Mouse (Mus musculus) heart, postnatal 10 days (tissue): ENCODE results near the gene Alkbh2. TPM values are rescaled to one million over a fixed set of nuclear protein-coding genes. Genes with fewer than 3 reads are reported as not detected.

Source experiments
- DNase-seq, 2 experiments: peaks; one replicate each; pipeline ENCODE4 v3.0.0; 2021
- intact Hi-C: fragments of 180-260 bp; cut with DNase I; formaldehyde crosslinking; loops from one replicate; pipeline ENCODE4 v1.15.1; 2025
- total RNA-seq, 2 experiments: library from RNA; stranded (reverse); gene quantifications; 2 replicates each; pipeline ENCODE4 v1.2.3; 2021

Gene Alkbh2
- total RNA-seq, 2 experiments from 2014 or later = 2.6 to 3.0 TPM

DNA sequence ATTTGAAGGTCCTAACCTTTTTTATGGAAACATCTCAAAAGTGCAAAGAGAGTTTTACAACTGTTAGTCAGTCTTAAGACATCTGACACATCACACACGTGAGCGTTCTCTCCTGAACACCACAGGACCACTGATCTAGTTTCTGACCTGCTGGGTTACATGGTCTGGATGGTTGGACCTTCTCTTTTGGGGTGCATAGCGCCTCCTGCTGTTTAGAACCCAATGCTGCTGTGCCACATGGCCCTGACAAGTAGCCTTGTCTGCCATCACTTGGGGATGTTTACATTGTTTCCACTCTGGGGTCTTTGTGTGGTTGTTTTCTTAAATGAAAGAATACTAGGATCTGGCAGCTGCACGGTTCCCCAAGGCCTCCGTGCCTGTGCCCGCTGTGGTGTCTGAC is 14.7 kb downstream of the Alkbh2 start:
- DNase-seq = no peak
- intact Hi-C loops = no loop called here

DNA sequence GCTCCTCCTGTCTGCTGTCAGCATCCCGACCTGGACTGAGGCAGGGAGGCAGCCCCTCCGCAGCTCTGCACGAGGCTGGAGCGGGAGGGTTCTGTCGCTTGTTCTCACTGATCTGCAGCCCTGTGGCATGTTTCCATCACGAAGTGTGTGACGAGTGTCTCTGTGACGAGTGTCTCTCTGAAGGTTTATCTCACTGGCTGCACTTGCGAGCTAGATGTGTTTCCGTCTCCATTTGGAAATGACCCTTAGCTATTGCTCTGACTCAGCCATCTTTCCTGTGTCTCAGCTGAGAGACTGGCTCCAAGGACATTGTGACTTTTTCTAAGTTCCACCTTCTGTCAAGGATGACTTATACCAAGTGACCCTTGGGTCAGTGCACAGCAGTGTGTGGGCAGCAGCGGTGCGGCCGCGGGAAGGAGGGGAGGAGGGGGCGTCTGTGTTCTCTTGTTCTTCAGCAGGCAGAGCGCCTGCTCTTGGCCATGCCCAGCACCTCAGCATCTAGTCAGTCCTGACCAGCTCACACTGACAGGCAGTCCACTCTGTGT is 21.6 kb downstream of the Alkbh2 start:
- intact Hi-C loops = no loop called here
- DNase-seq = no peak

DNA sequence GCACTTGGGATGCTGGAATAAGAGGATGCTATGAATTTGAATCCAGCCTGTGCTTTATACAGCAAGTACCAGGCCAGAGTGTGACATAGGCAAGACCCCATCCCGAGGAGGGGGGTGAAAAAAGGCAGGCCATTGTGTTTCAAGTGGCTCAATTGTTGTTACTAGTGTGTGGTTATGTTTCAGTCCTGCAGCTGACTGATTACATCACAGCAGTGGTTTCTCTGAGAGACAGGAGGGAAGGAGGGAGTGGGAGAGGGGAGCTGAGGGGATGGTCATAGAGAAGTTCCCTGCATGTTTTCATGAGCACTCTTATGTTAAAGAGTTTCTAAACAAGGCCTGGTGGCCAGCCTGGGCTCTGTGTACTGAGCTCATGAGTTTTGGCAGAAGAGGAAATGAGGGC is 25.2 kb downstream of the Alkbh2 start:
- DNase-seq = no peak
- intact Hi-C loops = loop anchor here (5.0 kb wide), 1 partner anchor 111 kb away; the partner anchor contains the start of gene Ssh1

DNA sequence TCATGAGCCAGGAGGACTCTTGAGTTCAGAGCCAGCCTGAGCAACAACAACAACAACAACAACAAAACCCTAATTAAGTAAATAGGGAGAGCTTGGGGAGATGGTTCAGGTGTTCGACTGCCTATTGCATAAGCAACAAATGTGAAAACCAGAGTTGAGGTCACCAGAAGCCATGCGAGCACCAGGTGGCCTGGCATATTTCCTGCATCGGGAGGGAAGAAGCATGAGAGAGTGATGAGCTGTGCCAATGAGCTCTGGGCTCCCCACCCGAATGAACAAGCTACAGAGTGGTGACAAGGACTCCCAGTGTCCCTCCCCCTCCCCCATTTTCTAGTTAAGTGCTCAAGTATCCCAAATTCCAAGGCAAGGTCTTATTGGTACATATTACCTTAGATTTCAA is 26.1 kb downstream of the Alkbh2 start:
- no peak for DNase-seq

DNA sequence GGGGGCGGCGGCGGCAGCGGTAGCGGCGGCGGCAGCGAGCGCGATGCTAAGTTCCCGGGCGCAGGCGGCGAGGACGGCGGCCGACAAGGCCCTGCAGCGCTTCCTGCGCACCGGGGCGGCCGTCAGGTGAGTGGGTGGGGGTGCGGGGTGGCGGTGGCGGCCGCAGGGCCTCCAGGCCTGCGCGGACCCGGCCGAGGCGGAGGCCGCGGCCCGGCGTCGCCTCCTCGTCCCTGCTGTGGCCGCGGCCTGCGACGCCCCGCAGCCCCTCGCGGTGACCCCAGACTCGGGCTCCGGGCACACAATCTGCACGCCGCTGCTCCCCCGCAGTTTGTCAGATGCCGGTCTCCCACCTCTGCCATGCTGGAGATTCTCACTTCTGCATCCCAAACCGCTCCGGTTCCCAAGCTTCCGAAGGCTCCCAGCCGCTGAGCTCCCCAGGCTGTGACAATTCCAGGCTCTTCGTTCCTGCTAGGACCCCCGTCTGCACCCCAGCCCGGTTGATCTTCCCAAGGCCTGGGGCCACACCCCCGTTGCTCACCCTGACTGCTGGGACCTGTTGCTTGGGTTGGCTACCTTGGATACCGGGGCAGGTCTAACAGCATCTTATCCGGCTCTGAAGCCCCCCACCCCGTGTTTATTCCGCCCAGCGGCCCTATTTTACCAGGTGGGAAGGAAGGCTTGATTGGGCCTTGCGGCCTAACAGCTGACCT is 27.5 kb downstream of the Alkbh2 start:
- intact Hi-C loops = loop anchor here (2.0 to 5.0 kb wide), 3 partner anchors 26 to 108 kb away; partner anchors contain the start of gene Ssh1
- no peak for DNase-seq

More for the DNA sequence above, 26.1 kb downstream of the Alkbh2 start:
- intact Hi-C loops = loop anchor here (2.0 to 5.0 kb wide), 3 partner anchors 25 to 110 kb away; partner anchors contain the start of gene Ssh1

DNA sequence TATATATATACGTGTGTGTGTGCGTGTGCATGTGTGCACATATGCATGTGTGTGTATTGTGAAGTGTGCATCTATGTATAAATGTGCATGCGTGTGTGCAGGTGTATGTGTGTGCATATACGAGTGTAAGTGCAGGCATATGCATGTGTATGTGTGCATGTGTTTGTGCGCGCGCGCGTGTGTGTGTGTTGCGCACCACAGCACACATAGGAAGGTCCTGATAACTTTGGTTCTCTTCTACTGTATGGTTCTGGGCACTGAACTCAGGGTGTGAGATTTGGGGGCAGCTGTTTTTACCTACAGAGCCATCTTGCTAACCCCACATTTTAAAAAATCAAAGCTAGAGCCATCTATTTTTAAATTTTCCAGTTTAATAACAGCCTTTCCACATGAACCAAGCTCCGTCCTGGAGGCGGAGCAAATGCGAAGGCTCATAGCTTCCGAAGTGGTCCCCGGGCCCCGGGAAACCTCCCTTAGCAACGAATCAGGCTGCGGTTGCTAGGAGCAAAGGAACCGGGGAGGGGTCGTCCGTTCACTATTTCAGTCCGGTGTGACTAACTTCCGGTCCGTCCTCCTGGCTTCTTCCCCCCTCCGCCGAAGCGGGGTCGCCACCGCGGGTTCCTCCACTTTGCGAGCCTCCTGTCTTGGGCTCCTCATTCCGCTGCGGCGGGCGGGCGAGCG is 28.2 kb downstream of the Alkbh2 start:
- intact Hi-C loops = loop anchor here (2.0 to 5.0 kb wide), 3 partner anchors 27 to 108 kb away; partner anchors contain the start of gene Ssh1
- DNase-seq = peak; percentile 94 to 96

DNA sequence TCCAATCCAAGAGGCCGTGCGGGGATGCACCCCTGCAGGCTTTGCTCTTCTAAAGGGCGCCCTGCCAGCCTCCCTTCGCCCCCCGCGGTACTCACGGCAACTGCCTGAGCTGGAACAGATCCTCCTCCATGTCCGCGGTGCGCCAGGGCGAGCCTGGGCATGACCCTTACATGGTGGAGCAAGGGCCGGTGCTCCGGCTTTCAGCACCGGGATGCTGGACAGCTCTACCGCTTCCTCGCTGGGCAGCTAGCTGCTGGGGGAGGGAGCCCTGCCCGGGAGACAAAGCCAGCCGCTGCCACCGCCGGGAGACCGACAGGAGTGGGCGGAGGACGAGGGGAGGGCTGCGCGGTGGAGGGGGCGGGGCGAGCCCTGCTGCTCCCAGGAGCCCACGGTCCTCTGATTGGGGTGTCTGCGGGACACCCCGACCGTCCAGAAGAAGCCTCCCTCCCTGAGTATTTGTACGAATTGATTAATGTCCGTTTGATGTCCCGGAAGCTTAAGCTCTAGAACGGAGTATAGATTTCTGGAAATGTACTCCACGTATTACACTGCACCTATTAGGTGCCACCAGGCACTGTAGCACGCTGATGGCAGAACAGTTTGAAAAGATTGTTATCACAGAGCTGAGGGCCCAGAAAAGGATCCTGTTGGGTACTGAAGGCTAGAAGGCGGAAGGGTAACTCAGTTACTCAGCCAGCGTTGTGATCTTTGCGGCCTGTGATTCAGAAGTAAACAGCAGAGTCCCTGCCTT is 36.8 kb downstream of the Alkbh2 start, which contains the start of gene Svop:
TSS of gene Svop (minus strand) at position 514 of the 751 bp plus-strand sequence.
- intact Hi-C loops = no loop called here

DNA sequence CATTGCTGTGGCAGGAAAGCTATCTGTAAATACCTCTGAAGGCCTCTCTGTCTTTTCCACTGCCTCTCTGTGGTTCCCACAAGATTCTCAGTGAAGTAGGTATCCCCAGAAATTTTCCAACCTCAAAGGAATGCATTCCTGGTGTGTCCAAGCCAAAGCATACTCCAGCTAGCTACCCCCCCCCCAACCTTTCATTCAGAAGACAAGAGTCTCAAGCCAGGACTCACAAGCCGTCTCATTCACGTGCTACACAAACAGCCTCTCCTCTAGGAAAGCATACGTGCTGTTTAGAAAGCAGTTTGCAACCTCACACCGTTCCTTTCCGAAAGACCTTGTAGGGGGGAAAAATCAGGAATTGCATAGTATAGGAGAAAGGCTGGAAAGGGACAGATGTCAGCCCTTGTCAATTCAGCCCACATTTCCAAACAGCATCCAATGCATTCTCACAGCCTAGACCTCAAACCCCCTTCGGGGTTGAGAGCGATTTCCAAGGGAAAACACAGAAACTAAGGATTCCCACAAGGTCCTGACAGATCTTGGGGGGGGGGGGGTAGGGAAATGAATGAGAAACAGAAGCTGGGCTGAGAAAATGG is 37.5 kb downstream of the Alkbh2 start:
- intact Hi-C loops = no loop called here
- no peak for DNase-seq

More for the DNA sequence above, 36.8 kb downstream of the Alkbh2 start, which contains the start of gene Svop:
- peak; percentile 80 to 86 for DNase-seq

DNA sequence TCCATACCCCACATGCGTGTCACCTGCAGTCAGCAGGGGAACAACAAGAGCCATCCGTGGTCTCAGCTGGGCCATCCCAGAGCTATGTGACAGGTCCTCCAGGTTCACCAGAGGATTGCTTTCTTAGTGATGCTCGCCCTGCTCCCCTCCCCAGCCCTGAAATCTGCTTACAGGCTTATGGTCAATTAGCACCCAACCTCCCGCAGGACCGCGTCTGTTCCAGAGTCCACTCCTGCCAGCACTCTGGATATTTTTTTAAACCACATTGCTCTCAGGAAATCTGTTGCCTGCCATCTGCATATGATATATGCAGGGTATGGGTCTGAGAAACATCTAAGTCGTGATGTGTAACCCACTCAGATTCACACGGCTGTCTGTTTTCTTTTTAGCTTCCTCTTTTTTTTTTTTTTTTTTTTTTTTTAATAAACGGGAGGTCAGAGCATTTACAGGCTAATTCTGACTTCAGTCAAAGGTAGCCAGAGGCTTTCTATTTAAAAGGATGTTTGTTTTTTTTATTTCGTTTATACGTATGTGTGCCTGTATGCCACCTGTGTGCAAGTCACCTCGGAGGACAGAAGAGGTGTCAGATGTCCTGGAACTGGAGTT is 40.0 kb downstream of the Alkbh2 start:
- intact Hi-C loops = loop anchor here (5.0 kb wide), 1 partner anchor 76 kb away; no protein-coding TSS in a partner anchor
- DNase-seq = no peak

DNA sequence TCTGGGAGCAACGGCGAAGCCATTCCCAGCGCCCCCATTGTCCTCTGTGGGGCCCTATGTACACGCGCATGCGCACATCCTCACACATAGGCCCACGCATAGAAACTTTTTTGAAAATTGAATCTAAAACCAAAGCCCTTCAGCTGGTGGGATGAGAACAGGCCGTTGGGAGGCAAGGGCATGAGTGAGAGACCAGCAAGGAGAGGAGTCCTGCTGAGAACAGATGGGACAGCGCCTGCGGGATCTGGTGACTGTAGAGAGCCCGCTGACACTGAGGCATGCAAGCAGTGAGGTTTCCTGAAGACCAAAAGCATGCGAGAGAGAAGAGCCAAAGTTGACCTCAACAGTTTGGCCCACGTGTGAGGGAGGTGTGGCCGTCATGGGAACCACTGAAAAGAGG is 42.5 kb downstream of the Alkbh2 start:
- intact Hi-C loops = loop anchor here (5.0 kb wide), 1 partner anchor 73 kb away; no protein-coding TSS in a partner anchor
- no peak for DNase-seq

DNA sequence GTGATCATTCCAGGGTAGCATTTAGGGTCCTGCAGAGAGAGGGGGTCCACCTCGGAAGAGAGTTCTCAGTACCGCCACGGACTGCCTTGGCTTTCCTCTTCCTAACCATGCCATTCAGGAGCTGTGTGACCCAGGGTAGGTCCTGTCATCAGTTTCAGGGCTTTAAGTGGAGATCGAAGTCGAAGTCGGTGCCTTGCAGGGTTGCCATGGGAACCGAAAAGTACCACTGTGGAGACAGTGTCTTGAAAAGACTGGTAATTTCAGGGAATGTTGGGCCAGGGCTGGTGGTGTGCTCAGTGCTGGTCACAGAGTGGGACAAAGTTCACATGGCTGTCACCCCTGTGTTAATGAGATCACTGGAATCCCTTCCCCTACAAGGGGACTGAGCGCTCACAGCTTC is 51.0 kb downstream of the Alkbh2 start:
- intact Hi-C loops = no loop called here
- DNase-seq = no peak

Other genes with a start within 250 kb of the Alkbh2 start
- 10 to 100 TPM; 73.1 to 76.1 TPM for gene Coro1c, start 219.5 kb downstream of the Alkbh2 start, total RNA-seq
- 10 to 100 TPM; 18.6 to 20.3 TPM for gene Ssh1, start 134.3 kb downstream of the Alkbh2 start, total RNA-seq
- not detected for gene Dao, start 124.5 kb downstream of the Alkbh2 start, total RNA-seq
- gene Usp30, start 62.8 kb downstream of the Alkbh2 start, total RNA-seq = 10 to 100 TPM; 15.4 to 17.7 TPM
- not detected for gene Svop, start 36.6 kb downstream of the Alkbh2 start, total RNA-seq
- gene Ung, start 2.2 kb upstream of the Alkbh2 start, total RNA-seq = 10 to 100 TPM; 22.7 to 24.1 TPM
- 100 to 1,000 TPM; 156 to 159 TPM for gene Acacb, start 18.3 kb upstream of the Alkbh2 start, total RNA-seq
- not detected for gene Foxn4, start 145.6 kb upstream of the Alkbh2 start, total RNA-seq
- gene Myo1h, start 160.9 kb upstream of the Alkbh2 start, total RNA-seq = under 1 TPM in 1 of 2 experiments, not detected in 1; 0.29 TPM